Mouse (Mus musculus) cortical plate, adult 2 months (tissue): Measurements from ENCODE around the gene Bmp8a. TPM values are rescaled to one million over a fixed set of nuclear protein-coding genes. Genes with fewer than 3 reads are reported as not detected.
"Not testable (repeated sequence)": the region's sequence is repeated elsewhere in the genome, so short reads cannot be mapped to it uniquely, and the experiment has no call there.

Experiments used
- H3K27ac ChIP-seq: fragments of 200-500 bp; 2 replicates; pipeline ENCODE4 v1.5.1; 2012; ENCODE audit warnings: low read length, control low read depth, inconsistent platforms; ENCODE audit not compliant: insufficient read depth
- H3K4me1 ChIP-seq: fragments of 200-500 bp; 2 replicates; pipeline ENCODE4 v1.6.1; 2011; ENCODE audit warnings: low read length; ENCODE audit not compliant: control insufficient read depth, insufficient read depth
- H3K4me3 ChIP-seq: fragments of 200-500 bp; 2 replicates; pipeline ENCODE4 v1.5.1; 2011; ENCODE audit warnings: mild to moderate bottlenecking, low read length, control low read depth; ENCODE audit not compliant: insufficient read depth
- CTCF ChIP-seq: fragments of 200-500 bp; IDR thresholded peaks from 2 replicates; pipeline ENCODE4 v1.5.1; 2011; ENCODE audit warnings: mild to moderate bottlenecking, control low read depth, low read length; ENCODE audit not compliant: insufficient read depth; ENCODE audit errors: extremely low read depth
- POLR2A ChIP-seq: fragments of 200-500 bp; IDR thresholded peaks from 2 replicates; pipeline ENCODE4 v1.6.1; 2011; ENCODE audit warnings: mild to moderate bottlenecking, low read length, control low read depth; ENCODE audit not compliant: insufficient read depth; ENCODE audit errors: extremely low read depth
- polyA plus RNA-seq: library from polyadenylated mRNA; depleted of rRNA; stranded (reverse); fragments of >200 nt; gene quantifications from 2 replicates; pipeline ENCODE4 v1.2.3, GENCODE M21; 2012

Bmp8a gene
- polyA plus RNA-seq, 1 experiment, result 0.17 TPM

GRCm38 (mm10) chr4:123333151-123333550 lies 9.9 kb downstream of the Bmp8a start:
- no peak overlapping the region for H3K4me3 ChIP-seq
- no peak overlapping the region for H3K27ac ChIP-seq
- no peak for TF ChIP-seq CTCF
- TF ChIP-seq POLR2A, result no peak
- H3K4me1 ChIP-seq, result no peaks in the 10 kb centered on the region

- H3K27ac ChIP-seq, H3K4me1 ChIP-seq, H3K4me3 ChIP-seq: not testable (repeated sequence)
These were observed 11.1 kb downstream of the Bmp8a start for GRCm38 (mm10) chr4:123331961-123332360.

GRCm38 (mm10) chr4:123331326-123331725 lies 11.7 kb downstream of the Bmp8a start:
- Histone ChIP-seq H3K4me1 (no peaks in the 10 kb centered on the region), H3K4me3 (no peak overlapping the region), H3K27ac (no peak overlapping the region)
- TF ChIP-seq CTCF (no peak), POLR2A (no peak)

GRCm38 (mm10) chr4:123328946-123329345 lies 14.1 kb downstream of the Bmp8a start:
- Histone ChIP-seq H3K4me3 (no peak overlapping the region), H3K4me1 (no peaks in the 10 kb centered on the region), H3K27ac (no peak overlapping the region)
- TF ChIP-seq CTCF (no peak), POLR2A (no peak)

- Histone ChIP-seq H3K27ac (no peak overlapping the region), H3K4me3 (no peak overlapping the region), H3K4me1 (peaks cover 1% of the 10 kb centered on the region; the same call in 1 of the 2 replicates)
- no peak for TF ChIP-seq CTCF
- TF ChIP-seq POLR2A, result no peak
These were observed 15.4 kb downstream of the Bmp8a start for GRCm38 (mm10) chr4:123327630-123328029.

- Histone ChIP-seq H3K4me1 (peaks cover 1% of the 10 kb centered on the region; the same call in 1 of the 2 replicates), H3K4me3 (no peak overlapping the region), H3K27ac (no peak overlapping the region)
- TF ChIP-seq POLR2A (no peak), CTCF (no peak)
These were observed 17.0 kb downstream of the Bmp8a start for GRCm38 (mm10) chr4:123326087-123326486.

- TF ChIP-seq CTCF (no peak), POLR2A (no peak)
- Histone ChIP-seq H3K4me3 (0 out of 2 replicates have a peak within 1 kb of the TSS, but pooled peaks have one; percentile 18), H3K27ac (no peak within 1 kb of the TSS), H3K4me1 (peaks cover 1% of the 10 kb centered on the region; the same call in 1 of the 2 replicates)
These were observed 19.5 kb downstream of the Bmp8a start, which contains the start of gene Oxct2a for GRCm38 (mm10) chr4:123323534-123323933. Gene Oxct2a, minus strand, starts transcription at chr4:123323634.

- H3K4me3 ChIP-seq, result 0 out of 2 replicates have a peak overlapping the region, but pooled peaks have one; percentile 18
- not testable (repeated sequence) for H3K27ac ChIP-seq, H3K4me1 ChIP-seq
These were observed 20.1 kb downstream of the Bmp8a start for GRCm38 (mm10) chr4:123322910-123323309.

- Histone ChIP-seq H3K27ac (no peak overlapping the region), H3K4me3 (no peak overlapping the region), H3K4me1 (no peaks in the 10 kb centered on the region)
- no peak for TF ChIP-seq POLR2A
- no peak for TF ChIP-seq CTCF
These were observed 28.6 kb downstream of the Bmp8a start for GRCm38 (mm10) chr4:123314497-123314896.

- no peak for TF ChIP-seq CTCF
- no peak for TF ChIP-seq POLR2A
- Histone ChIP-seq H3K27ac (no peak overlapping the region), H3K4me1 (no peaks in the 10 kb centered on the region), H3K4me3 (no peak overlapping the region)
These were observed 30.0 kb downstream of the Bmp8a start for GRCm38 (mm10) chr4:123313010-123313409.

- H3K4me1 ChIP-seq, result no peaks in the 10 kb centered on the region
- no peak overlapping the region for H3K4me3 ChIP-seq
- no peak overlapping the region for H3K27ac ChIP-seq
- no peak for TF ChIP-seq POLR2A
- no peak for TF ChIP-seq CTCF
These were observed 31.2 kb downstream of the Bmp8a start for GRCm38 (mm10) chr4:123311845-123312244.
